Mouse (Mus musculus) neural tube, embryonic 11.5 days (tissue): ENCODE measurements around the gene Pde10a. TPM values are rescaled to one million over a fixed set of nuclear protein-coding genes. Genes with fewer than 3 reads are reported as not detected.
A peak's percentile ranks its signal among the peaks of the same experiment; 100 is the strongest.

Experiments used
- ATAC-seq: fragments of 200-750 bp; cut with Nextera tagmentation; 2 replicates; pipeline ENCODE4 v1.8.0; 2017; ENCODE audit warnings: moderate number of reproducible peaks, mild to moderate bottlenecking, moderate TSS enrichment, moderate library complexity; ENCODE audit not compliant: insufficient read depth, low FRiP score, low TSS enrichment
- DNase-seq: peaks from one replicate; pipeline ENCODE4 v3.0.0-alpha.2; 2015; ENCODE audit warnings: low spot score
- H3K27ac ChIP-seq: fragments of 300-500 bp; sonication (generic); 2 replicates; pipeline ENCODE4 v1.5.1; 2014; ENCODE audit warnings: low read depth, mild to moderate bottlenecking, low read length
- H3K27me3 ChIP-seq: fragments of 300-500 bp; sonication (generic); 2 replicates; pipeline ENCODE4 v1.6.1; 2014; ENCODE audit warnings: mild to moderate bottlenecking, low read length, mixed read lengths; ENCODE audit not compliant: control insufficient read depth, insufficient read depth
- H3K36me3 ChIP-seq: fragments of 300-500 bp; sonication (generic); 2 replicates; pipeline ENCODE4 v1.6.1; 2014; ENCODE audit warnings: mild to moderate bottlenecking, low read length, moderate library complexity, mixed read lengths; ENCODE audit not compliant: control insufficient read depth, insufficient read depth
- H3K4me1 ChIP-seq: fragments of 300-500 bp; sonication (generic); 2 replicates; pipeline ENCODE4 v1.6.1; 2014; ENCODE audit warnings: low read length, mixed read lengths; ENCODE audit not compliant: control insufficient read depth, insufficient read depth
- H3K4me2 ChIP-seq: fragments of 300-500 bp; sonication (generic); 2 replicates; pipeline ENCODE4 v1.6.1; 2014; ENCODE audit warnings: low read depth, mild to moderate bottlenecking, moderate library complexity
- H3K4me3 ChIP-seq: fragments of 300-500 bp; sonication (generic); 2 replicates; pipeline ENCODE4 v1.5.1; 2014; ENCODE audit warnings: low read depth, low read length
- H3K9ac ChIP-seq: fragments of 300-500 bp; sonication (generic); 2 replicates; pipeline ENCODE4 v1.6.1; 2014; ENCODE audit warnings: mild to moderate bottlenecking, low read length
- H3K9me3 ChIP-seq: fragments of 300-500 bp; sonication (generic); 2 replicates; pipeline ENCODE4 v1.6.1; 2016; ENCODE audit warnings: low read length; ENCODE audit not compliant: control insufficient read depth
- WGBS: fragments of 180-500 bp; shearing (Covaris S2); extraction: QIAGEN DNeasy Blood & Tissue Kit; methylation state at CpG from one replicate; pipeline ENCODE4 v1.1.7; 2014; 5-methylcytosine and 5-hydroxymethylcytosine counted together
- polyA plus RNA-seq: library from polyadenylated mRNA; unstranded; fragments of >200 nt; fragmentation: Nextera tagmentation; extraction: Ambion mirVana; gene quantifications from 2 replicates; pipeline ENCODE4 v1.2.1, GENCODE M21; 2014

Gene Pde10a
- polyA plus RNA-seq, 1 experiment from 2014 or later: 5.9 TPM

- Histone ChIP-seq H3K4me2 (no peak overlapping the region), H3K36me3 (no peaks in the 10 kb centered on the region), H3K27ac (no peak overlapping the region), H3K9ac (no peak overlapping the region), H3K4me3 (no peak overlapping the region), H3K4me1 (no peaks in the 10 kb centered on the region), H3K27me3 (no peaks in the 10 kb centered on the region), H3K9me3 (no peaks in the 10 kb centered on the region)
- ATAC-seq (no peak), DNase-seq (no peak)
- 80% methylated on average over 8 of the region's 8 CpGs for WGBS
Observed at GRCm38 (mm10) chr17:8581579-8581978, 56.4 kb downstream of the Pde10a start.

DNA sequence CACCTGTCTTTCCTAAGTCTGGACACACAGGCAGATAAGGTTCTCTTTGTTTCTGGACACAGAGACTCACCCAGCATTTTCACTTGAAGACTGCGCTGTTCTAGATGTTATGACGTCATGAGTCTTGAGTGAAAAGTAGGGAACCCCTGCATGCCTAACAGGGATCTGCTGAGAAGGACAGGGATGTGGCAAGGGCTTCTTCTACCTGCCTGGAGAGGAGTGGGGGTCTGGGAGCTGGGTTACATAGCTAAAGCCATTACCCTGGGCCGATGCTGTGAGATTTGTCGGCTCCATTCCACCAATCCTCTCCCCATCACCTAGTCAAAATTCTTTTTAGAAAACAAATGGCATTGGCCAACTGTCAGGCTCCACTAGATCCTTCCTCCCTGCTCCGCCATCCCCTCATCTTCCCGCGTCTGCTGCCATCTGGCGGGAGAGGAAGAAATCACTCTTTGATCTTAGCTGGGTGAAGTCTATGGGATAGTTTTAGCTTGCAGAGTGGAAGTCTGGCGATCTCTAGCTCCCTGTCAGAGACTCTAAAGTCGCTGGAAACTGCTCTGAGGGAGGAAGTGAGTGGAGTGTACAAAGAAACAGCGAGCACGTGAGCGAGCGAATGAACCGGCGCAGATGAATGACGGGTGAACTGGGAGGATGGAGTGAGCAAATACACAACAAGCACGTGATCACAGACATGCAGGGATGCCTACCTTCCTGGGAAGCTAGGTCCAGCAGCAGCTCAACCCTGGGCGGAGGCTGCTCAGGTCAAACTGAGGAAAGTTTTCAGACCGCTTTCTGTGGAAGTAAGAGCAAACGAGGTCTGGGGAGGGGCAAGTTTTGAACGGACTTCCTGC, 67.5 kb downstream of the Pde10a start:
- ATAC-seq: no peak
- Histone ChIP-seq H3K27me3 (no peaks in the 10 kb centered on the region), H3K27ac (no peak overlapping the region), H3K4me3 (no peak overlapping the region), H3K9me3 (no peaks in the 10 kb centered on the region), H3K4me1 (no peaks in the 10 kb centered on the region), H3K36me3 (no peaks in the 10 kb centered on the region), H3K4me2 (peak overlapping the region; percentile 36), H3K9ac (peak overlapping the region; percentile 5; the same call in 1 of the 2 replicates)
- DNase-seq: peak; percentile 82
- 16% methylated on average over 22 of the region's 22 CpGs for WGBS

DNA sequence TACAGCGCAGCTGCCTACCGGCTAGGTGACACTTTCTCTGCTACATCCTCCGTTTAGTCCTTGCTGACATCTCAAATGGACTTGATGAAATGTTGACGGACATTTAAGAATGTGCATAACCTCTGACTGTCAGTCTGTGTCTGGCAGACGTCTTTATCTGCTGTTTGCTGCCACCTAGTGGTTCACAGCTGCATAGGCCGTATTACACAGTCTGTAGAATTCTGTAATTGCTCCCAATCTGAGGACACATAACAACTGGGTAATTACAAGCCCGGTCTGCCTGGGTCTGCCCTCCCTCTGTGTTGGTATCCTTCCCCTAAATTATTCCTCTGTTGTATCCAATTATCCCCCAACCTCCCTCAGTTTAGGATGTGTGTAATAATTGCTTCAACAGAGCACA, 72.6 kb downstream of the Pde10a start:
- H3K36me3 ChIP-seq: no peaks in the 10 kb centered on the region
- H3K27ac ChIP-seq: no peak overlapping the region
- ATAC-seq (no peak), DNase-seq (peak; percentile 59)
- no peaks in the 10 kb centered on the region for H3K9me3 ChIP-seq
- H3K4me2 ChIP-seq: no peak overlapping the region
- no peaks in the 10 kb centered on the region for H3K27me3 ChIP-seq
- no peak overlapping the region for H3K4me3 ChIP-seq
- WGBS: 11% methylated on average over 7 of the region's 7 CpGs
- H3K4me1 ChIP-seq: no peaks in the 10 kb centered on the region
- no peak overlapping the region for H3K9ac ChIP-seq

GRCm38 (mm10) chr17:8602976-8603375, 77.8 kb downstream of the Pde10a start:
- WGBS: 88% methylated on average over 3 of the region's 3 CpGs
- DNase-seq: no peak
- H3K27me3 ChIP-seq: no peaks in the 10 kb centered on the region
- H3K9ac ChIP-seq: no peak overlapping the region
- no peak overlapping the region for H3K4me2 ChIP-seq
- no peak overlapping the region for H3K4me3 ChIP-seq
- H3K27ac ChIP-seq: no peak overlapping the region
- H3K36me3 ChIP-seq: no peaks in the 10 kb centered on the region
- H3K9me3 ChIP-seq: no peaks in the 10 kb centered on the region
- ATAC-seq: no peak
- H3K4me1 ChIP-seq: no peaks in the 10 kb centered on the region

DNA sequence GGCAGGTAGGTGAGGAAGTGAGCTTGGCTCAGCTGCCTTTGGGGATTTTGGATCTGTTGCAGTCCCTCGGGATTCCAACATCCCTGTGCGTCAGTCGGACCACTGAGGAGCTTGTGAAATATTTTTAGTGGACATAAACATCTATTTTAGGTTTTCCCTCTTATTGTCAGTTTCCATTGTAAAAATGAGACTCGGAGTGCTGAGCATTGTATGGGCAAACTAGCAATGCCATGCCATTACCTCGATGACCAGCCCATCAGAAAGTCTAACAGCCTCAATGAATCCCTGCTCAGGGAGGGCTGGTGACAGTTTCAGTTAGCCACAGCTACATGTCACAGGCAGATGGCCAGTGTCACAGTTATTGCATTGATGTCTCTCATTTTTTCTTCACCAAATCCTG, 80.7 kb downstream of the Pde10a start:
- H3K27ac ChIP-seq: no peak overlapping the region
- ATAC-seq (no peak), DNase-seq (no peak)
- H3K9me3 ChIP-seq: no peaks in the 10 kb centered on the region
- no peaks in the 10 kb centered on the region for H3K36me3 ChIP-seq
- H3K4me3 ChIP-seq: no peak overlapping the region
- WGBS: 91% methylated on average over 5 of the region's 5 CpGs
- no peaks in the 10 kb centered on the region for H3K27me3 ChIP-seq
- no peak overlapping the region for H3K9ac ChIP-seq
- H3K4me1 ChIP-seq: no peaks in the 10 kb centered on the region
- no peak overlapping the region for H3K4me2 ChIP-seq

- Histone ChIP-seq H3K4me3 (no peak overlapping the region), H3K27ac (no peak overlapping the region), H3K4me1 (no peaks in the 10 kb centered on the region), H3K27me3 (no peaks in the 10 kb centered on the region), H3K36me3 (no peaks in the 10 kb centered on the region), H3K9ac (no peak overlapping the region), H3K9me3 (no peaks in the 10 kb centered on the region), H3K4me2 (no peak overlapping the region)
- no peak for DNase-seq
- 82% methylated on average over 3 of the region's 3 CpGs for WGBS
- no peak for ATAC-seq
Observed at GRCm38 (mm10) chr17:8606695-8607094, 81.5 kb downstream of the Pde10a start.

- no peak overlapping the region for H3K4me2 ChIP-seq
- no peaks in the 10 kb centered on the region for H3K4me1 ChIP-seq
- H3K36me3 ChIP-seq: no peaks in the 10 kb centered on the region
- ATAC-seq: no peak
- DNase-seq: no peak
- no peak overlapping the region for H3K9ac ChIP-seq
- H3K9me3 ChIP-seq: no peaks in the 10 kb centered on the region
- no peak overlapping the region for H3K27ac ChIP-seq
- H3K4me3 ChIP-seq: no peak overlapping the region
- no peaks in the 10 kb centered on the region for H3K27me3 ChIP-seq
- WGBS: 86% methylated on average over 4 of the region's 4 CpGs
Observed at GRCm38 (mm10) chr17:8611916-8612315, 86.7 kb downstream of the Pde10a start.

GRCm38 (mm10) chr17:8613882-8614551, 88.8 kb downstream of the Pde10a start:
- H3K36me3 ChIP-seq: no peaks in the 10 kb centered on the region
- H3K9ac ChIP-seq: no peak overlapping the region
- no peaks in the 10 kb centered on the region for H3K9me3 ChIP-seq
- WGBS: 36% methylated on average over 7 of the region's 7 CpGs
- no peaks in the 10 kb centered on the region for H3K4me1 ChIP-seq
- no peak overlapping the region for H3K27ac ChIP-seq
- H3K4me3 ChIP-seq: no peak overlapping the region
- H3K4me2 ChIP-seq: no peak overlapping the region
- no peak; the same call in 1 of the 2 replicates for ATAC-seq
- DNase-seq: peak; percentile 84
- no peaks in the 10 kb centered on the region for H3K27me3 ChIP-seq

GRCm38 (mm10) chr17:8620346-8620745, 95.2 kb downstream of the Pde10a start:
- 35% methylated on average over 5 of the region's 5 CpGs for WGBS
- no peak for ATAC-seq
- DNase-seq: no peak

More at GRCm38 (mm10) chr17:8620346-8620745, 95.2 kb downstream of the Pde10a start:
- H3K4me1 ChIP-seq: peaks cover 2% of the 10 kb centered on the region; the same call in 1 of the 2 replicates
- no peak overlapping the region for H3K4me2 ChIP-seq
- H3K9ac ChIP-seq: no peak overlapping the region
- no peak overlapping the region for H3K4me3 ChIP-seq
- H3K36me3 ChIP-seq: no peaks in the 10 kb centered on the region
- no peak overlapping the region for H3K27ac ChIP-seq
- no peaks in the 10 kb centered on the region for H3K9me3 ChIP-seq
- H3K27me3 ChIP-seq: no peaks in the 10 kb centered on the region
